Mouse (Mus musculus): ENCODE data around the gene Celf2. TPM values are rescaled to one million over a fixed set of nuclear protein-coding genes. Genes with fewer than 3 reads are reported as not detected.

The Celf2 gene
- polyA plus RNA-seq, 1 experiment from 2014 or later = 52.6 TPM

DNA sequence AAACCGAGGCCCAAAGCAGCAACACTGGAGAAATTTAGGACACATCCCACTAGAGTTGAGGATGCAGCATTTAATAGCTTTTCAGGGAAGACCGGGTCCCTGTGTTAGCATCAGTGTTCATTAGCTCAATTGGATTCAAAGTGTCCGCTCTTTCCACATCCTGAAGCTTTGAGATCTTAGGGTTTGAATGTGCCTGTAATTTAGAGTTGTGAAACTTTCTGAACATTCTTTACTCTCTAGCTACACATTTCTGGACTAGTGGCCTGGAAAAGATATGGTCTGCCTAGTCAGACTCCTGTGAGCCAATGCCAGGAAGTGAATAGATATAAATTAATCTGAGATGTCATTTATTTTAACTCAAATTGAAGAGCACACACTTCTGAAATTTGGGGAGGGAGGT lies 272.9 kb downstream of the Celf2 start:
- H3K36me3 ChIP-seq (ENCODE audit: control insufficient read depth, insufficient read depth, low read length) = no peaks in the 10 kb centered on the region
- no peaks in the 10 kb centered on the region for H3K4me1 ChIP-seq (ENCODE audit: control insufficient read depth, insufficient read depth, low read length)
- no peak overlapping the region for H3K27ac ChIP-seq (ENCODE audit: low read length)
- H3K9ac ChIP-seq (ENCODE audit: low read length) = no peak overlapping the region
- no peaks in the 10 kb centered on the region for H3K9me3 ChIP-seq (replicated peaks; ENCODE audit: control insufficient read depth, low read length)
- H3K27me3 ChIP-seq (ENCODE audit: control insufficient read depth, insufficient read depth, low read length) = no peaks in the 10 kb centered on the region
- H3K4me2 ChIP-seq (ENCODE audit: low read depth, low read length) = no peak overlapping the region
- no peak overlapping the region for H3K4me3 ChIP-seq (replicated peaks; ENCODE audit: low read length)
- ATAC-seq (ENCODE audit: insufficient read depth, low FRiP score) = no peak
- 88% methylated on average over 3 of the region's 3 CpGs for WGBS

DNA sequence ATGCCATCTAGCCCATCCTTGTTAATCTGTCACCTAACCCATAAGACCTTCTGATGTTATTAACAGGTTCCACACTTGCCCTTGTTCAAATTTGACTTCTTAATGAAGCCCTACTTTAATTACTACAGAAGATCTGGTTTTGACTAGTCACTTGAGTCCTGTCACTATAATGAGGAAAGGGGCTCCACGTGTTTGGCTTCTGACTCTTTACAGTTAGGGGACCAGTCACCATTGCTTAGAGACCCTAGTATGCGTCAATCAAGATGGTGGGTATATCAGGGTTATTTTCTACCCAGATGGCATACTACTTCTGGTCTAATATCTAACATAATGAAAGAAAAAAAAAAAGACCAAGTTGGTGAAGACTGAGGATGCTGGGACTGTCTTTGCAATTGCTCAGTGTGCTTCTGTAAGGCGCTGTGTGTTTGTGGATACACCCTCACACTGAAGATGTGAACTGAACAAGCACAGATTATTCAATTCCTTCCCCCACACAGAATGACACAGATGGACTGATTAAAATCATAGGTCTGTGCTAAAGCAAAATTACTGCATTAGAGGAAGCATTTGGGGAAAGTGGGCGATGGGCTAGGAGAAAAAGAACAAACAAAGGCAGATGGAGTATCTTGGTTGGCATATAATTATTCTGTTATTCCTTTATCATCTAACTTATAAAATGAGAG lies 274.2 kb downstream of the Celf2 start:
- Histone ChIP-seq H3K4me2 (ENCODE audit: low read depth, low read length) (no peak overlapping the region), H3K9me3 (replicated peaks; ENCODE audit: control insufficient read depth, low read length) (no peaks in the 10 kb centered on the region), H3K27me3 (ENCODE audit: control insufficient read depth, insufficient read depth, low read length) (no peaks in the 10 kb centered on the region), H3K27ac (ENCODE audit: low read length) (no peak overlapping the region), H3K36me3 (ENCODE audit: control insufficient read depth, insufficient read depth, low read length) (no peaks in the 10 kb centered on the region), H3K4me1 (ENCODE audit: control insufficient read depth, insufficient read depth, low read length) (no peaks in the 10 kb centered on the region), H3K9ac (ENCODE audit: low read length) (no peak overlapping the region), H3K4me3 (replicated peaks; ENCODE audit: low read length) (no peak overlapping the region)
- no peak for ATAC-seq (ENCODE audit: insufficient read depth, low FRiP score)
- 86% methylated on average over 4 of the region's 4 CpGs for WGBS

DNA sequence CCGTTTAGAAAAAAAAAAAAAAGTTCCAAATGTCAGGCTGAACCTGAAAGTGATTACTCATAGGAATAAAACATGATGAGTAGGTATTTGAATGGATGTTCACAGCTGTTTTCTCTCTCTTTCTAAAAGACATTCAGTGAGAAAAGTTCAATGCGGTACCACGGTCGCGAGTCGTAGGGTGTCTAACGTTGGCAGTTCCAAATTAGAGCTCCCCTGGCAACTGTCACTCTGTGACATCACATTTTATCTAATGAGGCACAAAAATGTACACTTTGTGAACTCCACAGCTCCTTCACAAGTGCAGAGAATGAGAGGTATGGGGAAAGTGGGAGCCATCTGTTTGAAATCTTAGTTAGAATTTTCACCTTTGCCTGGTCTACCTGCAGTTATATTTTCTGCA lies 274.8 kb downstream of the Celf2 start:
- H3K9me3 ChIP-seq (replicated peaks; ENCODE audit: control insufficient read depth, low read length) = no peaks in the 10 kb centered on the region
- no peaks in the 10 kb centered on the region for H3K4me1 ChIP-seq (ENCODE audit: control insufficient read depth, insufficient read depth, low read length)
- ATAC-seq (ENCODE audit: insufficient read depth, low FRiP score) = no peak
- no peaks in the 10 kb centered on the region for H3K27me3 ChIP-seq (ENCODE audit: control insufficient read depth, insufficient read depth, low read length)
- H3K27ac ChIP-seq (ENCODE audit: low read length) = no peak overlapping the region
- no peaks in the 10 kb centered on the region for H3K36me3 ChIP-seq (ENCODE audit: control insufficient read depth, insufficient read depth, low read length)
- no peak overlapping the region for H3K4me3 ChIP-seq (replicated peaks; ENCODE audit: low read length)
- no peak overlapping the region for H3K9ac ChIP-seq (ENCODE audit: low read length)
- H3K4me2 ChIP-seq (ENCODE audit: low read depth, low read length) = no peak overlapping the region
- 72% methylated on average over 7 of the region's 7 CpGs for WGBS

DNA sequence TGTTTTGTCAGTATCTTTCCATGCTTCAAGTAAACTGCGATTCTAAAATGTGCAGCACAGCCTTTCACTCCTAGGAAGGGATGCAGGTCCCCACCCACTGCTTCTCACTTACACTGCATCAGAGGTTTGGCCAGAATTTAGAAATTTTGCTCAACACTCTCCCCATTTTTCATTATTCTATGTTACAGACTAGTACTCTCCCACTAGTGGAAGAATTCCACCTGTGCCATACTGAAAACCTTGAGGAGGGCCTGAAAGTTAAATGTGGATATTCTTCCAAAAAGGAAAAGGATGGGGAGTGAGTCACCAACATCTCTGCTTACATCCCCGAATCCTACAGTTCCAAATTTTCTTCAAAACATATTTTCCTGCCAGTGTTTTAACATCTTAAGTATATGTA lies 276.0 kb downstream of the Celf2 start:
- no peak overlapping the region for H3K4me3 ChIP-seq (replicated peaks; ENCODE audit: low read length)
- H3K27me3 ChIP-seq (ENCODE audit: control insufficient read depth, insufficient read depth, low read length) = no peaks in the 10 kb centered on the region
- no peak for ATAC-seq (ENCODE audit: insufficient read depth, low FRiP score)
- no peaks in the 10 kb centered on the region for H3K36me3 ChIP-seq (ENCODE audit: control insufficient read depth, insufficient read depth, low read length)
- no peaks in the 10 kb centered on the region for H3K9me3 ChIP-seq (replicated peaks; ENCODE audit: control insufficient read depth, low read length)
- no peak overlapping the region for H3K27ac ChIP-seq (ENCODE audit: low read length)
- H3K4me1 ChIP-seq (ENCODE audit: control insufficient read depth, insufficient read depth, low read length) = no peaks in the 10 kb centered on the region
- no peak overlapping the region for H3K4me2 ChIP-seq (ENCODE audit: low read depth, low read length)
- H3K9ac ChIP-seq (ENCODE audit: low read length) = no peak overlapping the region
- WGBS = 75% methylated on average over 2 of the region's 2 CpGs

DNA sequence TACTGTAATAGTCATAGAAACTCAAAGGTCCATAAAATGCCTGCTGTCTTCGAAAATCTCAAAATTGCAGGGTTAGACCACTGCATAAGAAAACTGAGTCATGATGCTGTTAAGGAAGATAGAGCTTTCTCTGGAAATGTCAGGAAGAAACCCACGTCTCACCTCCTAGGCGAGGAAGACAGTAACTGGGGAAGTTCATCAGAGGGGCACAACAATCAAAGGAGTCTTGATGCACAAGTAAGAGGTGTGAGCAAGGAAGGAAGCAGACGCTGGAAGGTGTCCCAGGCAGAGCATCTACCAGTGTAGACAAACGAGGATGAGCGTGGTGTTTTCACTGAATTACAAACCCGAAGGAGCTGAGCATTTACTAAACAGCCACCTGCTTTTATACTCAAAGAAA lies 282.6 kb downstream of the Celf2 start:
- no peak overlapping the region for H3K4me2 ChIP-seq (ENCODE audit: low read depth, low read length)
- no peaks in the 10 kb centered on the region for H3K36me3 ChIP-seq (ENCODE audit: control insufficient read depth, insufficient read depth, low read length)
- no peaks in the 10 kb centered on the region for H3K4me1 ChIP-seq (ENCODE audit: control insufficient read depth, insufficient read depth, low read length)
- H3K27me3 ChIP-seq (ENCODE audit: control insufficient read depth, insufficient read depth, low read length) = no peaks in the 10 kb centered on the region
- no peak for ATAC-seq (ENCODE audit: insufficient read depth, low FRiP score)
- H3K27ac ChIP-seq (ENCODE audit: low read length) = no peak overlapping the region
- WGBS = 88% methylated on average over 7 of the region's 7 CpGs
- no peak overlapping the region for H3K9ac ChIP-seq (ENCODE audit: low read length)
- H3K9me3 ChIP-seq (replicated peaks; ENCODE audit: control insufficient read depth, low read length) = no peaks in the 10 kb centered on the region
- no peak overlapping the region for H3K4me3 ChIP-seq (replicated peaks; ENCODE audit: low read length)

DNA sequence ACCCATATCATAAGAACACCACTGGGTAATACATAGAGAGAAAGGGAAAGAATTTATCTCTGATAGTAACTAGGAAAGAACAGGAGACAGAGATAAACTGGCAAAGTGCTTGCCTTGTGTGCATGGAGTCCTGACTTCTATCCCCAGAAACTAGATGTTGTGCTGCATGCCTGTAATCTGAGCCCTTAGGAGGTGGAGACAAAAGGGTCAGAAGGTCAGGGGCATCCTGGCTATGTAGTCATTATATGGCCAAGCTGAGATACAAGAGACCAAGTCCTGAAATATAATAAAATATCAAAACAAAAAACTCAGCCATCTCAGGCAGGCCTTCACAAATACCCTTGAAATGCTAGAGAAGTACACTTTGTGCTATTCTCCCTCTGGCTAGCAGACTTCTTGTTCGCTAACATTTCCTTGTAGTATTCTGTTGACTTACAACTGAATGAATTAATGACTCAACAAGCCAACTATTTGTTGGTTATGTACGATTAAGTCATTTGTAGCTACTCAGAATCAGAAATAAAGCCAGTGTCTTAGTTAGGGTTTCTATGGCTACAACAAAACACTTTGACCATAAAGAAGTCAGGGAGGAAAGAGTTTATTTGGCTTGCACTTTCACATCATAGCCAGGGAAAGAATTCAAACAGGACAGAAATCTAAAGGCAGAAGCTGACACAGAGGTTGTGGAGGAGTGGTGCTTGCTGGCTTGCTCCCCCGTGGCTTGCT lies 284.9 kb downstream of the Celf2 start:
- H3K9ac ChIP-seq (ENCODE audit: low read length) = no peak overlapping the region
- no peaks in the 10 kb centered on the region for H3K36me3 ChIP-seq (ENCODE audit: control insufficient read depth, insufficient read depth, low read length)
- no peak overlapping the region for H3K4me2 ChIP-seq (ENCODE audit: low read depth, low read length)
- 76% methylated on average over 3 of the region's 3 CpGs for WGBS
- no peaks in the 10 kb centered on the region for H3K4me1 ChIP-seq (ENCODE audit: control insufficient read depth, insufficient read depth, low read length)
- no peak for ATAC-seq (ENCODE audit: insufficient read depth, low FRiP score)
- H3K9me3 ChIP-seq (replicated peaks; ENCODE audit: control insufficient read depth, low read length) = no peaks in the 10 kb centered on the region
- H3K4me3 ChIP-seq (replicated peaks; ENCODE audit: low read length) = no peak overlapping the region
- H3K27me3 ChIP-seq (ENCODE audit: control insufficient read depth, insufficient read depth, low read length) = no peaks in the 10 kb centered on the region
- H3K27ac ChIP-seq (ENCODE audit: low read length) = no peak overlapping the region

DNA sequence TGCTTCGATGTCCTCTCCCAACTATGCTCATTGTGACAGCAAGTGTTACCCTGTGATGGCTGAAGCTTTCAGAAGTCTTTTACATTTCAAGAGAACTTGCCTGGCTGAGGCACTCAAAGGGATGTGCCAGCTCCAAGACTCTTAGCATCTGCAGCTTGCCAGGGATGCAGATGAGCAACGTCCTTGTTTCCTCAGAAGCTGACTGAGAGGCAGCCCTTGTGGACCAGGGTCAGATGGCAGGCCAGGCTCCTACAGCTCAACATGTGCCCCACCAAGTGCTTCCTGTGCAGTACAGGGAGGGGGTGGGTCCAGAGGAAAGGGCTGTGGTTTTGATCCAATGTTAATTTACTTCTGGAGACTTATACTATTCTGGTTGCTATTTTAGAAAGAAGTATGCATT lies 285.8 kb downstream of the Celf2 start:
- ATAC-seq (ENCODE audit: insufficient read depth, low FRiP score) = no peak
- no peak overlapping the region for H3K4me2 ChIP-seq (ENCODE audit: low read depth, low read length)
- H3K4me3 ChIP-seq (replicated peaks; ENCODE audit: low read length) = no peak overlapping the region
- no peaks in the 10 kb centered on the region for H3K9me3 ChIP-seq (replicated peaks; ENCODE audit: control insufficient read depth, low read length)
- H3K9ac ChIP-seq (ENCODE audit: low read length) = no peak overlapping the region
- H3K36me3 ChIP-seq (ENCODE audit: control insufficient read depth, insufficient read depth, low read length) = no peaks in the 10 kb centered on the region
- no peaks in the 10 kb centered on the region for H3K4me1 ChIP-seq (ENCODE audit: control insufficient read depth, insufficient read depth, low read length)
- 67% methylated on average over 2 of the region's 2 CpGs for WGBS
- H3K27me3 ChIP-seq (ENCODE audit: control insufficient read depth, insufficient read depth, low read length) = no peaks in the 10 kb centered on the region
- H3K27ac ChIP-seq (ENCODE audit: low read length) = no peak overlapping the region

DNA sequence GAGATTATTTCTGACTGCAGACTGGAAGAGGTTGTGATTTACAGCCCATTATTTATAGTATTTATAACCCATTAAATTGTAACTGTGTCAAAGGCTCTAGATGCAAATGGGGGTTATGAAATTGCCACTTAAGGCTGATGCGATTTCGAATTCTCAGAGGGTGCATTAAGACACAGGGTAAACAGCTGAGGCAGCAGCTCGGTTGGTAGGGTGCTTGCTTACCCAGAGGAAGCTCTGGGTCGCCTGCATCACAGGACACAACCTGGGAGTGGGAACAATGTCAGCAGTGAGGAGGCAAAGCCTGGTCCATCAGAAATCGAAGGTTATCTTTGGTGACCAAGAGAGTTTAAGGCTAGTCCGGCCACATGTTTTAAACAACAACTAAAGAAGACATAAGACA lies 286.5 kb downstream of the Celf2 start:
- no peak for ATAC-seq (ENCODE audit: insufficient read depth, low FRiP score)
- no peak overlapping the region for H3K4me3 ChIP-seq (replicated peaks; ENCODE audit: low read length)
- WGBS = 73% methylated on average over 6 of the region's 6 CpGs
- no peak overlapping the region for H3K4me2 ChIP-seq (ENCODE audit: low read depth, low read length)
- H3K27ac ChIP-seq (ENCODE audit: low read length) = no peak overlapping the region
- no peak overlapping the region for H3K9ac ChIP-seq (ENCODE audit: low read length)
- no peaks in the 10 kb centered on the region for H3K4me1 ChIP-seq (ENCODE audit: control insufficient read depth, insufficient read depth, low read length)
- no peaks in the 10 kb centered on the region for H3K36me3 ChIP-seq (ENCODE audit: control insufficient read depth, insufficient read depth, low read length)
- H3K27me3 ChIP-seq (ENCODE audit: control insufficient read depth, insufficient read depth, low read length) = no peaks in the 10 kb centered on the region
- no peaks in the 10 kb centered on the region for H3K9me3 ChIP-seq (replicated peaks; ENCODE audit: control insufficient read depth, low read length)

DNA sequence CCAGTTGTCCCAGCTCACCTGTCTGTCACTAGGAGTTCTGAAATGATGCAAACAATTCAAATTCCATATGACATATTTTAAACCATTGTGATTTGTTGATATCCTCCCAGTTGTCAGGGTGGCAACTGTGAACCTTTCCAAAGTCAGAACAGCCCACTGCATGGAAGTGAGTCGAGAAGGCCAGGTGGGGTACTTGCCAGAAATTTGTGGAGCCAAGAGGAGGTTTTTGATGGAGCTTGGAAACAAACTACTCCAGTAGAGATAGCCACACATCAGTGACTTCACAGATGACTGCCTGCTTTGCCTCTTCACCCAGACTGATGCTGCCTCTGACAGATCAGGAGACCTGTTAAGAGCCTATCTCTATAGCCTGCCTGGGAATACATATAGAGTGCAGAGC lies 287.5 kb downstream of the Celf2 start:
- Histone ChIP-seq H3K9ac (ENCODE audit: low read length) (no peak overlapping the region), H3K36me3 (ENCODE audit: control insufficient read depth, insufficient read depth, low read length) (no peaks in the 10 kb centered on the region), H3K4me2 (ENCODE audit: low read depth, low read length) (no peak overlapping the region), H3K27me3 (ENCODE audit: control insufficient read depth, insufficient read depth, low read length) (no peaks in the 10 kb centered on the region), H3K9me3 (replicated peaks; ENCODE audit: control insufficient read depth, low read length) (no peaks in the 10 kb centered on the region), H3K27ac (ENCODE audit: low read length) (no peak overlapping the region), H3K4me3 (replicated peaks; ENCODE audit: low read length) (no peak overlapping the region), H3K4me1 (ENCODE audit: control insufficient read depth, insufficient read depth, low read length) (no peaks in the 10 kb centered on the region)
- no peak for ATAC-seq (ENCODE audit: insufficient read depth, low FRiP score)
- WGBS = 77% methylated on average over 1 of the region's 1 CpGs
